11 mouse cellular contexts compared by ENCODE assay signal in the genomic region with DNA sequence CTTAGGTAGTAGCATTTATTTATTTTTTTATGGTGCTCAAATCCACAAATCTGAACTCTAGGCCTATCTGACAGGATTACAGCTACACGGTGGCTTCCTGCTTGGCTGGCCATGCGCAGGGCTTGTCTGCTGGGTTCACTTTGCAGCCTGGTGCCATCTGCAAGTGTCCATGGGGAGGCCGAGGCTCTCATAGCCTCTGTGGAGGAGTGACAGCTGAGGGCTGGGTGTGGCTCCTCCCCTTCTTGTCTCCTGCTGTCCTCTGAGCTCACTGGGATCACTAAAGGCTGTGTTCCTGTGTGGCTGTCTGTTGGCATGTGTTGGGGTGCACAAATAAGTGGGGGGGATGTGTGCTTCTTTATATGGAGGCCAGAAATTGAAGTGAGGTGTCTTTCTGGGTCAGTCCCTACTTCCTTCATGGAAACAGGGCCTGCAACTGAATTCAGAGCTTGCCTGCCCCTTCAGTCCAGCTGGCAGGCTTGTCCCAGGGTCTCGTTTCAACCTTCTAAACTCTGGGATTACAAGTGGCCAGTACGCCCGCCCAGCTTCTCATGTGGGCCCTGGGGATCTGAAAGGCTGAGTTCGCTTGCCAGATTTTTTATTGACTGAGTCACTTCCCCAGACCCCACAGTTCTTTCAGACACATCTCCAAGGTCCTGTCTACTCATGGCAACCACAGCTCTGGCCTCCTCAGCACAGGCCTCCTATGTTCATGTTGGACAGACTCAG. TPM values are rescaled to one million over a fixed set of nuclear protein-coding genes. Genes with fewer than 3 reads are reported as not detected.
A peak's percentile ranks its signal among the peaks of the same experiment; 100 is the strongest.
DNase-seq lines count a peak whose midpoint lies in the region; ATAC-seq lines count a peak whose summit lies in the region.
"Had no signal": no experiment of that assay in that cellular context is flagged by ENCODE, and none has a peak within 500 bp of the region (broad histone marks: within the 10 kb centered on the region; RNA-seq: fewer than 3 reads in every experiment).

No protein-coding gene starts in this region.

- no peak for ATAC-seq in granulocyte monocyte progenitor cell, adult 5-6 weeks (replicated peaks; ENCODE audit: poor library complexity, severe bottlenecking)

- no peak overlapping the region for H3K4me3 ChIP-seq in limb, embryonic 10.5 days

- peaks cover 83% of the 10 kb centered on the region for H3K4me1 ChIP-seq in limb, embryonic 10.5 days

- 43% methylated on average over 7 of the region's 7 CpGs for WGBS in limb, embryonic 10.5 days

- no peaks in the 10 kb centered on the region for H3K36me3 ChIP-seq in limb, embryonic 10.5 days

- no peaks in the 10 kb centered on the region for H3K9me3 ChIP-seq in limb, embryonic 10.5 days (replicated peaks)

- DNase-seq in cerebellum, postnatal 10 days, result peak; percentile 62 to 75
- DNase-seq in cerebellum, adult 9-10 months, result no peak
- DNase-seq in A20 (ENCODE audit: low read depth, low spot score), result peak; percentile 90
- DNase-seq in gastrocnemius, postnatal 36 days, result peak; percentile 57 to 60
- DNase-seq in limb, embryonic 10.5 days (ENCODE audit: low spot score), result no peak
- DNase-seq in layer of hippocampus, postnatal 25 days (ENCODE audit: extremely low spot score in 1 of 2, low spot score in 1 of 2), result no peak
- DNase-seq in ovary, postnatal 14 days (ENCODE audit: low spot score), result no peak

- peak overlapping the region; percentile 72 for H3K27ac ChIP-seq in limb, embryonic 10.5 days

- intact Hi-C loops in gastrocnemius, postnatal 36 days (cut with DNase I), result no loop called here

- H3K27me3 ChIP-seq in limb, embryonic 10.5 days (ENCODE audit: low read depth, poor library complexity, severe bottlenecking), result peaks cover 9% of the 10 kb centered on the region

RNA-seq across cellular contexts. Expression of a gene that starts 12.7 kb away (rescaled TPM):
- 10 to 100 TPM; 28.9 to 30.8 TPM for total RNA-seq in gastrocnemius, postnatal 36 days (2021)
- polyA plus RNA-seq in limb, embryonic 10.5 days (2016; fragmentation: Nextera tagmentation; extraction: Ambion mirVana), result 6.7 and 8.1 TPM in 2 replicates
- total RNA-seq in granulocyte monocyte progenitor cell, adult 5-6 weeks (2014; fragmentation: Nextera tagmentation), result 32.7 and 40.9 TPM in 2 replicates
- total RNA-seq in granulocyte monocyte progenitor cell, adult 5-6 weeks (2017), result 6.9 and 8.4 TPM in 2 replicates
- 100 to 1,000 TPM; 121 to 145 TPM for total RNA-seq in layer of hippocampus, postnatal 25 days (2021)

RNA-seq across cellular contexts. Expression of a gene that starts 38.3 kb away (rescaled TPM):
- total RNA-seq in gastrocnemius, postnatal 36 days (2021), result not detected
- 0.16 TPM in 1 of 2 replicates, not detected in the other for polyA plus RNA-seq in limb, embryonic 10.5 days (2016; fragmentation: Nextera tagmentation; extraction: Ambion mirVana)
- not detected in 2 replicates for total RNA-seq in granulocyte monocyte progenitor cell, adult 5-6 weeks (2014; fragmentation: Nextera tagmentation)
- total RNA-seq in granulocyte monocyte progenitor cell, adult 5-6 weeks (2017), result not detected in 2 replicates
- total RNA-seq in layer of hippocampus, postnatal 25 days (2021), result under 1 TPM; 0.61 to 0.71 TPM
- total RNA-seq: ES-E14; gastrocnemius, postnatal 4 days had no signal
- polyA plus RNA-seq: spleen, adult 2 months had no signal

Comparison
In these comparisons a context has a peak if more than half of its experiments do, and no peak if none do; other contexts are left out.
1. DNase-seq: peak in cerebellum, postnatal 10 days (2 of 2), A20 (single experiment) and gastrocnemius, postnatal 36 days (2 of 2); none in cerebellum, adult 9-10 months (single experiment), limb, embryonic 10.5 days (single experiment), layer of hippocampus, postnatal 25 days (0 of 2) and ovary, postnatal 14 days (single experiment).